Mouse (Mus musculus) adrenal gland, postnatal 0 days (tissue): Measurements from ENCODE around the gene Ttc19. TPM values are rescaled to one million over a fixed set of nuclear protein-coding genes. Genes with fewer than 3 reads are reported as not detected.

Experiments
- polyA plus RNA-seq: library from polyadenylated mRNA; unstranded; fragments of >200 nt; fragmentation: Nextera tagmentation; extraction: Ambion mirVana; gene quantifications from 2 replicates; pipeline ENCODE4 v1.2.1, GENCODE M21; 2015

The Ttc19 gene
- polyA plus RNA-seq: 19.0 and 21.5 TPM in 2 replicates

GRCm38 (mm10) chr11:62280675-62281600 is at the start of gene Ttc19, which contains the start of gene Zswim7:
Gene Ttc19, plus strand, starts transcription at chr11:62281473.
Gene Zswim7, minus strand, starts transcription at chr11:62281375.

DNA sequence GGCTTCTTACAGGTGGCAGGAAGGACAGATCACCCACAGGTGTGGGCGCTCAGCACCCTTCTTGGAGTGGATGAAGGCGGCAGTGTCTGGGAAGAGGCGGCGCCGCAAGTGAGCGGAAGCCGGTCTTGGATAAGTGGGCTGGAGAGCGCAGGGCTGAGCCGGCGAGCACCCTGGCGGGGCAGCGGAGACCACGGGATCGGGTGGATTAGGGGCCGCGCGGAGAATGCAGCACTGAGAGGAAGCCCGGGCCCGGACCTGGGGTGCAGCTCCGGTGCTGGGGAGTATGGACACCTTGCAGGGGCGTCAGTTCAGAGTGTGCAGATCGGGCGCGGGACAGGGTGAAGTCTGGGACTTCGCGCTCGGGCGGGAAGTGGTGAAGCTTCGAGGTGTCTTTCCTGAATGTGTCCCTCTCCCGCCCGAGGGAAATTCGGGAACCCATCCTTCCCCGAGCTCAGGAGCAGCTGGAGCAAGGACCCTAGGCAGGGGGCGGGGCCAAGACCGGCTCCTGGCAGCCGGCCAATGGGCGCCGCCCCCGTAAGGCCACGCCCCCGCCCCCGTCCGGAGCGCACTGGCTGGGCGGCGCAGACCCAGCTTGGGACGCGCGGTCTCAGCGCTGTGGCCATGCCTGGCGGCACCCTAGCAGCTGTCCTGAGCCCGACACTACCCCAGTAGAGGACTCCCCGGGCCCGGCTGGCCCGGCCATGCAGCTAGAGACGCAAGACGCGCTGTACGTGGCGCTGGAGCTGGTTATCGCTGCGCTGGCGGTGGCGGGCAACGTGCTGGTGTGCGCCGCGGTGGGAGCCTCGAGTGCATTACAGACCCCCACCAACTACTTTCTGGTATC is 32.6 kb upstream of the Ttc19 start, which contains the start of gene Adora2b:
Gene Adora2b (plus strand): TSS at position 584 of the 844 bp plus-strand sequence.

Other genes with a start within 250 kb of the Ttc19 start
- gene Adora2b, start 32.5 kb upstream of the Ttc19 start, polyA plus RNA-seq: 2.4 and 4.2 TPM in 2 replicates
- gene Zswim7, start 98 bp upstream of the Ttc19 start, polyA plus RNA-seq: 68.3 and 75.3 TPM in 2 replicates
- 4.5 and 7.2 TPM in 2 replicates for gene Pigl, start 177.0 kb downstream of the Ttc19 start, polyA plus RNA-seq
- gene Ncor1, start 177.1 kb downstream of the Ttc19 start, polyA plus RNA-seq: 81.6 and 119 TPM in 2 replicates